Mouse (Mus musculus) neural tube, embryonic 11.5 days (tissue): ENCODE measurements around the gene Adamts12. TPM values are rescaled to one million over a fixed set of nuclear protein-coding genes. Genes with fewer than 3 reads are reported as not detected.

Source experiments
- ATAC-seq: fragments of 200-750 bp; cut with Nextera tagmentation; 2 replicates; pipeline ENCODE4 v1.8.0; 2017; ENCODE audit warnings: moderate number of reproducible peaks, mild to moderate bottlenecking, moderate TSS enrichment, moderate library complexity; ENCODE audit not compliant: insufficient read depth, low FRiP score, low TSS enrichment
- DNase-seq: peaks from one replicate; pipeline ENCODE4 v3.0.0-alpha.2; 2015; ENCODE audit warnings: low spot score
- H3K27ac ChIP-seq: fragments of 300-500 bp; sonication (generic); 2 replicates; pipeline ENCODE4 v1.5.1; 2014; ENCODE audit warnings: low read depth, mild to moderate bottlenecking, low read length
- H3K27me3 ChIP-seq: fragments of 300-500 bp; sonication (generic); 2 replicates; pipeline ENCODE4 v1.6.1; 2014; ENCODE audit warnings: mild to moderate bottlenecking, low read length, mixed read lengths; ENCODE audit not compliant: control insufficient read depth, insufficient read depth
- H3K36me3 ChIP-seq: fragments of 300-500 bp; sonication (generic); 2 replicates; pipeline ENCODE4 v1.6.1; 2014; ENCODE audit warnings: mild to moderate bottlenecking, low read length, moderate library complexity, mixed read lengths; ENCODE audit not compliant: control insufficient read depth, insufficient read depth
- H3K4me1 ChIP-seq: fragments of 300-500 bp; sonication (generic); 2 replicates; pipeline ENCODE4 v1.6.1; 2014; ENCODE audit warnings: low read length, mixed read lengths; ENCODE audit not compliant: control insufficient read depth, insufficient read depth
- H3K4me2 ChIP-seq: fragments of 300-500 bp; sonication (generic); 2 replicates; pipeline ENCODE4 v1.6.1; 2014; ENCODE audit warnings: low read depth, mild to moderate bottlenecking, moderate library complexity
- H3K4me3 ChIP-seq: fragments of 300-500 bp; sonication (generic); 2 replicates; pipeline ENCODE4 v1.5.1; 2014; ENCODE audit warnings: low read depth, low read length
- H3K9ac ChIP-seq: fragments of 300-500 bp; sonication (generic); 2 replicates; pipeline ENCODE4 v1.6.1; 2014; ENCODE audit warnings: mild to moderate bottlenecking, low read length
- H3K9me3 ChIP-seq: fragments of 300-500 bp; sonication (generic); 2 replicates; pipeline ENCODE4 v1.6.1; 2016; ENCODE audit warnings: low read length; ENCODE audit not compliant: control insufficient read depth
- WGBS: fragments of 180-500 bp; shearing (Covaris S2); extraction: QIAGEN DNeasy Blood & Tissue Kit; methylation state at CpG from one replicate; pipeline ENCODE4 v1.1.7; 2014; 5-methylcytosine and 5-hydroxymethylcytosine counted together
- polyA plus RNA-seq: library from polyadenylated mRNA; unstranded; fragments of >200 nt; fragmentation: Nextera tagmentation; extraction: Ambion mirVana; gene quantifications from 2 replicates; pipeline ENCODE4 v1.2.1, GENCODE M21; 2014

The Adamts12 gene
- polyA plus RNA-seq = 1.6 and 2.2 TPM in 2 replicates

DNA sequence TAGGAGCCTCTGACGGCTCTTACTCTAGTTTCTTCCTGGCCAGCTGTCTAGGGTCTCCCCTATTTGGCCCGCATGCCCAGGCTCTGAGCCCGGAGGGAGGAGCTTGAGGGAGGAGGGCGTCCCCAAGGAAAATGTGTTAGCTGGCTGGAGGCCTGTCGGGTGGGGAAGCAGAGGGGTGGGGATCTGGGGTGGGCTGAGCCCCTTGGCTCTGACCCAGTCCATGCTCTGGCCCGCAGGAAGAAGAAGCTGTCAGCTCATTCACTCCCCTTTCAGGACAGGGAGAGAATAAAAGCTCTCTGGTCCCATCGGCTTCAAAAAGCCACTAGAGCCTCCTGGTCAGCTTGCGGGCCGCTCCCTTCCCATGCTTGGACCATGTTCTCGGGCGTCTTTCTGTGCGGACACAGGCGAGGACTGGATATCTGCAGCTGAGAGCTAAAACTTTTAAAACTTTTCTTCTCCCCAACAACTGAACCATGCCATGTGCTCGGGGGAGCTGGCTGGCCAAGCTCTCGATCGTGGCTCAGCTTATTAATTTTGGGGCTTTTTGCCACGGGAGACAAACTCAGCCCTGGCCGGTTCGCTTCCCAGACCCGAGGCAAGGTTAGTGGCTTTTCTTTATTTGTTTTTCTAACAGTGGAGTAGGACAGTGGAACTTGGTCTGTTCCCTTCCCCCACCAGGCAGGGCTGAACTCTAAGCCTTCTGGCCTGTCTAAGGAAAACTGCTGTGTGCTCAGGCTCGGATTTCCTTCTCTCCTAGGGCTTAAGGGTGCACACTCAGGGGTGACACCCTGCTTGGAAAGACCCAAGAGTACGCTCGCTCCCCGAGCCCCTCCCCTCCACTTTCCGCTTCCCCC, at the start of gene Adamts12:
Adamts12 (plus strand) TSS at position 233 of the 854 bp plus-strand sequence.
- DNase-seq = peak; percentile 52
- Histone ChIP-seq H3K4me3 (peak within 1 kb of the TSS; percentile 27), H3K27ac (peak within 1 kb of the TSS; percentile 73), H3K9ac (peak within 1 kb of the TSS; percentile 26), H3K4me2 (peak within 1 kb of the TSS; percentile 48), H3K9me3 (no peaks in the 10 kb centered on the region), H3K36me3 (no peaks in the 10 kb centered on the region), H3K27me3 (no peaks in the 10 kb centered on the region), H3K4me1 (peaks cover 16% of the 10 kb centered on the region)
- ATAC-seq = peak; percentile 70
- 2% methylated on average over 25 of the region's 25 CpGs for WGBS

DNA sequence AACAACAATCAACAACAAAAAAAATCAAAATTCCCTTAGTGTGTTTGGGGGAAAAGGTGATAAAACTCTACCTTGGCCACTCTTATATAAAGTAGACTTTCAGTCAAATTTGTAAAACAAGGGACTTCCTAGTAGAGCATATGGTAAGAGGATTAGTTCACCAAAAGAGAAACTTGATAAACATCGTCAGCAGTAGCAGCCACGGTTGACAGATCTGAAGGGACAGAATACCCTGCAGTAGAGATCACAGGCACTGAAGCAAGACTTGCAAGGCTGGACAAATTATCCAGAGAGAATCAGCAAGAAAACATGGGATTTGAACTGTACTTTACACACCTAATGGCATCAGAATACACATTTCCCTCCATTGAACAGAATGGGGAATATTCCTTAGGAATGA, 49.7 kb upstream of the Adamts12 start:
- H3K9me3 ChIP-seq = no peaks in the 10 kb centered on the region
- DNase-seq (no peak), ATAC-seq (no peak)
- H3K4me1 ChIP-seq = no peaks in the 10 kb centered on the region
- H3K9ac ChIP-seq = no peak overlapping the region
- H3K27me3 ChIP-seq = no peaks in the 10 kb centered on the region
- no peak overlapping the region for H3K4me3 ChIP-seq
- WGBS = 58% methylated on average over 2 of the region's 2 CpGs
- H3K36me3 ChIP-seq = no peaks in the 10 kb centered on the region
- no peak overlapping the region for H3K27ac ChIP-seq
- H3K4me2 ChIP-seq = no peak overlapping the region

DNA sequence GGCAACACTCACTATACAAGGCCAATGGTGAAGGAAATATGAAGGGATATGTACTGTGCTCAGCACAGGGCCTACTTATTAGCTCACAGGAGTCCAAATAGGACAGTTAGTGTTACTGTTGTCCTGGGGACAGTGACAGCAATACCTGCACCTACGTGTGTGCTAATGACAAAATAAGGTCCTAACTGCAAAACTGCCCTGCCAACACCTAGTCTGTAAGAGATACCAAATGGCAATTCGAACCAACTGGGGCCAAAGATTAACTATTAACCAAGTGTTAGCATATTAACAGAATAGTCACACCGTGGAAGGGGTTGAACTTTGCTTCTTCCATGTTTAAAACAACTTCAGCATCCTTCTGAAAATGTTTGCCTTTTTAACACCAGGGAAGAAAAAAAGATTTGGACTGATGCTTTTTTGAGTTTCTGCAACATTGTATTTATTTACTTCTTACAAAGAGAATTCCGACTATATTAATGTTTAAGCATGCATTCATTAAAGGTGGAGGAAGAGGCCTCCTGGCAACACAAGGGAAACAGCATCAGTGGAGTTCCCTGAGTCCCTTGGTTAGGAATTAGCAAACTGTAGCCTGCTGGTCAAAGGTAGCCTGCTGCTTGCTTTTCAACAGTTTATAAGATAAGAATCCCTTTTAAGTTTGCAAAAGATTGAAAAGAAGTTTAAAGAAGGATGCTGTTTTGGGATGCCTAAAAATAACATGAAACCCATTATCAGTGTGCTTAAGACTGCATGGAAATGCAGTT, 37.6 kb upstream of the Adamts12 start:
- no peaks in the 10 kb centered on the region for H3K27me3 ChIP-seq
- no peak overlapping the region for H3K4me3 ChIP-seq
- no peak for DNase-seq
- no peak overlapping the region for H3K27ac ChIP-seq
- ATAC-seq = no peak
- no peak overlapping the region for H3K9ac ChIP-seq
- H3K4me1 ChIP-seq = no peaks in the 10 kb centered on the region
- no peak overlapping the region for H3K4me2 ChIP-seq
- WGBS = 76% methylated on average over 4 of the region's 4 CpGs
- no peaks in the 10 kb centered on the region for H3K36me3 ChIP-seq
- H3K9me3 ChIP-seq = no peaks in the 10 kb centered on the region

DNA sequence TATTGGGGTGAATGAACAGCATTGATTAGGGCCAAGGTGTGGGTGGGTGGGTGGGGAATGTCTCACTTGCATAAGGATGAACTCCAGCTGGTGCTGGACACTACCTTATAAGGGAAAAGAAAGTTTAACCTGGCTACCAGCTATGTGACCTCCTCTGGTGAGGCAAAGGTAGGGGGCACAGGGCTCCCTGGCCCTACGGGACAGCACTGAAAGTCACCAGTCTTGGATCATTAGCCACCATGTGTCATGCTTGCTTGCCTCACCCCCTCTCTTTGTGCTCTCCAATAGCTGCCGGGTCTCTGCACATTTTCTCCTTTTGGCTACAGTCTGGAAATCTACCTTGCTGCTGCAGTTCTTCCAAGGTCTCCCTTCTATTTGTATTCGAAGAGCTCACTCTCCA, 34.4 kb upstream of the Adamts12 start:
- Histone ChIP-seq H3K4me2 (no peak overlapping the region), H3K36me3 (no peaks in the 10 kb centered on the region), H3K4me1 (no peaks in the 10 kb centered on the region), H3K27ac (no peak overlapping the region), H3K4me3 (no peak overlapping the region), H3K9ac (no peak overlapping the region), H3K9me3 (no peaks in the 10 kb centered on the region), H3K27me3 (peaks cover 7% of the 10 kb centered on the region)
- no peak for DNase-seq
- WGBS = 75% methylated on average over 3 of the region's 3 CpGs
- ATAC-seq = no peak

DNA sequence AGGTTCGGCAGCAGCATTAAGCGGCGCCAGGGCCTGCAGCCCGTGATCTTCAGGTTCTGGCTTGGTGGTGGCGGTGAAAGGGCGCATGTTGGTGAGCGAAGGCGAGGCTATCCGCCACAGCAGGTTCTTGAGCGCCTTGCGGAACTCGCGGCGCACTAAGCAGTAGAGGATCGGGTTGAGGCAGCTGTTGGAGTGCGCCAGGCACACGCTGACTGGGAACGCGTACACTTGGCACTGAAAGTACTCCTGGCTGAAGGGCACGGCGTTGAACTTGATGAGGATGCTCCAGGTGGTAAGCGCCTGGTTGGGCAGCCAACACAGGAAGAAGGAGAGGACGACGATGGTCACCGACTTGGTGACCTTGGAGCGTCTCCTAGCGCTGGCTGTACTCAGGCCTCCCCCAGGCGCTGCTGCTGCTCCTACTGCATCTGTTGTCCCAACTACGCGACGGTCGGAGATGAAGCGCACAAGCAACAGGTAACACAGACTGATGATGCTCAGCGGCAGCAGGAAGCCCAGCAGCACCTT, 28.6 kb upstream of the Adamts12 start:
- no peak overlapping the region for H3K27ac ChIP-seq
- H3K36me3 ChIP-seq = no peaks in the 10 kb centered on the region
- DNase-seq (peak; percentile 36), ATAC-seq (no peak)
- H3K9ac ChIP-seq = no peak overlapping the region; the same call in 1 of the 2 replicates
- peaks cover 38% of the 10 kb centered on the region for H3K27me3 ChIP-seq
- H3K4me1 ChIP-seq = peaks cover 17% of the 10 kb centered on the region
- no peaks in the 10 kb centered on the region for H3K9me3 ChIP-seq
- WGBS = 5% methylated on average over 34 of the region's 34 CpGs
- peak overlapping the region; percentile 59 for H3K4me2 ChIP-seq
- H3K4me3 ChIP-seq = peak overlapping the region; percentile 35

DNA sequence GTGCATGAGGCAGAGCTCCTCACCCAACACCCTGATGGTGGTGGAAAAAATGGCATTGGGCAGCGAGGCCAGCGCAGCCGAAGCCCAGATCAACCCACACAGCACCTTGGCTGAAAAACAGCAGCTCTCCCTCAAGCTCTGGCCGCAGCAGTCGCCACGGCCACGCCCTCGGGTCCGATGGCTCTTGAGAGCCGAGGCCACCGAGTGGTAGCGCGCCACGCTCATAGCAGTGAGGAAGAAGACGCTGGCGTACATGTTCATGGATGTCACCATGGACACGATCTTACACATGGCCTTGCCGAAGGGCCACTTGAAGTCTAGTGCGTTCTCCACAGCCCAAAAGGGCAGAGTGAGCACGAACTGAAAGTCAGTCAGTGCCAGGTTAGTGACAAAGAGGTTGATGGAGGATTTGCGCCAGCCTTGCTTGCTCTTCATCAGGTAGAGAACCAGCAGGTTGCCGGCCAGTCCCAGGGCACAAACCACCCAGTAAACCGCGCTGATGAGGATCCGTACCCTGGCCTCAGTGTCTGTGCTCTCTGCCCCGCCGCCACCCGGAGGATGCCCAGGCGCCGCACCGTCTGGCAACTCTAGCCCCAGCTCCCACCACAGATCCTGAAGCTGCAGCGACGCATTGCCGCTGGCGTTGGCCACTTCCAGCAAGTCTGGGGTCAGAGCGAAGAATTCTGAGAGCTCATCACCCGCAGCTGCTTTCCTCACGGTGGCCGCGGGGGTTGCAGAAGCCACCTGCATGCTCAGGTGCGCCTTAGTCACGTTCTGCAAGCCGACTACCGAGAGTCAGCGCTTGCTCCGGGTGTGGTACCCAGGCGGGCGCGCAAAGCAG, 27.8 kb upstream of the Adamts12 start:
- Histone ChIP-seq H3K4me3 (peak overlapping the region; percentile 35), H3K27me3 (peaks cover 38% of the 10 kb centered on the region), H3K9ac (peak overlapping the region; percentile 22; the same call in 1 of the 2 replicates), H3K27ac (no peak overlapping the region), H3K4me2 (peak overlapping the region; percentile 59), H3K9me3 (no peaks in the 10 kb centered on the region), H3K36me3 (no peaks in the 10 kb centered on the region), H3K4me1 (peaks cover 17% of the 10 kb centered on the region)
- 3% methylated on average over 49 of the region's 49 CpGs for WGBS
- peak; percentile 36 for DNase-seq
- peak; percentile 36; the same call in 1 of the 2 replicates for ATAC-seq

DNA sequence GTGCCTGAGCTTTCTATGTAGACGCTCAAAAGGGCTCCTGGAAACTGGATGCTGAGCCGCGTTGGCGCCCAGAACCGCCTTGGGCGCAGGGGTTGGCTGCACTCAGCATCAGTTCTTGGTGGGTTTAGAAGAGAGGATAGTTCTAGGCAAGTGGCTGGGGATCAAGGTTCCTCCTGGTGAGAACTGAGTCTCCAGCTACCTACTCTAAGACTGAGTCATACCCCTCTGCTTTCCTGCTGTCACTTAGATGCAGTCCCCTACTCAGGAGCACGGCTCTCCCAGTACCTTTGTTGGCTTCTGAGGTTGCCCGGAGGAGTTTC, 27.3 kb upstream of the Adamts12 start:
- peak overlapping the region; percentile 59 for H3K4me2 ChIP-seq
- peaks cover 38% of the 10 kb centered on the region for H3K27me3 ChIP-seq
- H3K27ac ChIP-seq = no peak overlapping the region
- WGBS = 4% methylated on average over 8 of the region's 8 CpGs
- peak; percentile 30 for DNase-seq
- H3K4me1 ChIP-seq = peaks cover 17% of the 10 kb centered on the region
- ATAC-seq = no peak
- H3K9ac ChIP-seq = peak overlapping the region; percentile 22; the same call in 1 of the 2 replicates
- H3K9me3 ChIP-seq = no peaks in the 10 kb centered on the region
- no peaks in the 10 kb centered on the region for H3K36me3 ChIP-seq
- H3K4me3 ChIP-seq = peak overlapping the region; percentile 35

DNA sequence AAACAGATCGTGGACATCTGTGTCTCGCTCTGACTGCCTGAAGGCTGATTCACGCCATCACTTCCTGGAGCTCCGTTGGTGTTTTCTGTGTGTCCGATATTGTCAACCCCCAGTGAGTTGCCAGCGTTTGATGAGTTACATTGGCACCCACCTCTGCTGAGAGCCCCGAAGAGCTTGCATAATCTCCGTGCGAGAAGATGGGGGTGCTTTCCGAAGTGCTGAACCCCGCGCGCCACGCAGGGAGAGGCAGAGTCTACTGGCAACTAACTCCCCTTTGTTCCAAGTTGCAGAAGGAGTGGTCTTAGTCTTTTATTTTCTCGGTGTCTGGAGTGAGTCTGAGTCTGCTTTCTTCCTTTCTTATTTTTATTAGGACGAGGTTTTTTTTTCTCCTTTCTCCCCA, 26.9 kb upstream of the Adamts12 start, which contains the start of gene Rxfp3:
Rxfp3 (minus strand) TSS at position 281 of the 400 bp plus-strand sequence.
- H3K9me3 ChIP-seq = no peaks in the 10 kb centered on the region
- H3K9ac ChIP-seq = peak within 1 kb of the TSS; percentile 22; the same call in 1 of the 2 replicates
- ATAC-seq (no peak), DNase-seq (peak; percentile 16)
- no peaks in the 10 kb centered on the region for H3K36me3 ChIP-seq
- peaks cover 17% of the 10 kb centered on the region for H3K4me1 ChIP-seq
- WGBS = 4% methylated on average over 16 of the region's 16 CpGs
- peaks cover 38% of the 10 kb centered on the region for H3K27me3 ChIP-seq
- H3K4me3 ChIP-seq = peak within 1 kb of the TSS; percentile 35
- H3K27ac ChIP-seq = no peak within 1 kb of the TSS
- peak within 1 kb of the TSS; percentile 59 for H3K4me2 ChIP-seq
